Mouse (Mus musculus) embryonic stem cell, embryonic (primary cell): Measurements from ENCODE around the gene 0610010K14Rik.

ENCODE experiments used
- CTCF ChIA-PET, 4 experiments: fragments of 300-600 bp in 2 of 4; fragments of 350-600 bp in 2 of 4; sonication (Branson Sonifier 250); formaldehyde crosslinking; loops; one replicate each; lab custom pipeline; 2022; ENCODE audit warnings: inconsistent platforms in 2 of 4; lab: Charles Lee
- POLR2A ChIA-PET, 4 experiments: fragments of 300-600 bp in 2 of 4; fragments of 350-600 bp in 2 of 4; sonication (Branson Sonifier 250); formaldehyde crosslinking; loops; one replicate each; lab custom pipeline; 2022; ENCODE audit warnings: antibody characterized with exemption in 4 of 4, inconsistent platforms in 1 of 4; lab: Charles Lee

0610010K14Rik gene

DNA sequence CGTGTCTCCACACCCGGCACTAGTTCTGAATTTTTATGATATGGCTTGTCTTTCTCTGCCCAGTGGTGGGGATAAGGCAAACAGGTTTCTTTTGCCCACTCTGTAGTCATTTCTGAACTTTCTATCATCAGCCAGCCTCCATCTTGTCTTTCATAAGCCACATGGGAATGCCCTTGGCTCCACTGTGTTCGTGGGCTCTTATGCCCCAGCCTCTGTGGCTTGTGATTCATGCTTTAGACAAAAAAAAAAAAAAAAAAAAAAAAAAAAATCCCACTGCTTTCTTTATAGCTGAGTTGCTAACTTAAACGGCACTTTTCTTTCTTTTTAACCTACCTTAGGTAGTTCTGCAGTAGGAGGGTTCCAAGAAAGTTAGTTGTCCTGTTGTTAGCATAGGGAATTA is 45.6 kb downstream of the 0610010K14Rik start:
- ChIA-PET CTCF (interaction anchor here in 1 of 4 experiments (0.8 kb wide), 1 partner anchor 9 kb away, joined by 3 read pairs; no protein-coding TSS in a partner anchor), POLR2A (no interaction called here)

DNA sequence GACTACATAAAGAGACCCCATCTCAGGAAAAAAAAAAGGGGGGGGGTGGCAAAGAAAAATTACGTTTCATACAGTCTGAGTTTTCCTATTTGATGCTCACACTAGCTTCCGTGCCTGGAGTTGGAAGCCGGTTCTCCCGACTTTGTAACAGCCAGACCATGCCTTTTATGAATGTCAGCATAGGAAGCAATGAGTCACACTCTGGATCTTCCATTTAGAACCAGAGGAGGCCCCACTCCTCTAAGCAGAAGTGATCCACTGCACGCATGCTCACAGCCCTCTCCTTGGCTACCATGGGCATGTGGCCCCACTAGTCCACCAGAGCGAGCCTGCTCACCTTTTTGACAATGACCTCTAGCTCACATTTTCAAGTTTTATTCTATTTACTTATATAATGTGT is 46.5 kb downstream of the 0610010K14Rik start:
- CTCF ChIA-PET, result interaction anchor here (0.6 to 2.3 kb wide), 4 partner anchors 10 to 1706 kb away, joined by 3 to 11 read pairs (median 4); no protein-coding TSS in a partner anchor
- POLR2A ChIA-PET, result interaction anchor here in 2 of 4 experiments (0.6 to 0.7 kb wide), 2 partner anchors 109 to 325 kb away, joined by 5 to 14 read pairs; no protein-coding TSS in a partner anchor

DNA sequence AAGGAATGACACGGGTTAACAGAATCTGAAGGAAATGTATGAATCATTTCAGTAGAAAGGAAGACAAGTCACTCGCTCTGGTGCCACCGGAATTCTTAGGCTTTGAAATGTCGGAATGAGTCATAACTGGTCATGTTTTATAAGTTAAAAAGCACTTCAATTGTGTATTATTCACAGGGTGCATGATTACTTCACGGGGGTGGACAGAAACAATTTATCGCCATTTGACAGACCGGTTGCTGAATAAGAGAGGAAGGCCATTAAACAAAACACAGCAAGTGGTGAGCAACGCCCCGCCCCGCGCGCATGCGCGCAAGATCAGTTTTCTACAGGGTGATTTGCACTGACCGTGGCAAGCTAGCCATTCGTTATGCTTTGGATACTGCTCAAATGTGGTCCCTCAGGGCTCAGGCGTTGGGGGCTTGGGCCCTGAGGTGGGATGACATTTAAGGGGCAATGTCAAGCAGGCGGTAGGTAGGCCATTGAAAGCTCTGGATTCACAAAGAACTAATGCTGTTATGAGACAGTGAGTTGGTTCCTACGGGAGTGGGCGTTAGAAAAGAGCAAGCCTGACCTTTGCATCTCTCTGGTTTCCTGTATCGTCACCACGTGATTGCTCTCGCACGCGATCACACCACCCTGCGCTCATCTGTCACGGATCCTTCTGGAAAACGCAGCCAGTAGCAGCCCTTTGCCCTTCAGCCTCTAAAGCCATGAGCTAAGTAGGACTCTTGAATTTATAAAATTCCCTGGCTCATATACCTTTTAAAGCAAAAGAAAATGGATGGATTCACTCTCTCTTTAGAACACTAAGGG is 48.2 kb downstream of the 0610010K14Rik start:
- POLR2A ChIA-PET, result interaction anchor here in 2 of 4 experiments (0.8 to 1.5 kb wide), 4 partner anchors 23 to 32 kb away, joined by 3 to 5 read pairs (median 4); partner anchors contain the start of genes Slc16a11 (in 2 of the 2) and Slc16a13 (in 1 of the 2)

More for the DNA sequence above, 48.2 kb downstream of the 0610010K14Rik start:
- CTCF ChIA-PET, result interaction anchor here (0.7 to 2.3 kb wide), 8 partner anchors 12 to 214 kb away, joined by 3 to 11 read pairs (median 5); no protein-coding TSS in a partner anchor
